Mouse (Mus musculus) stomach, embryonic 14.5 days (tissue): ENCODE measurements around the gene Cdk17. TPM values are rescaled to one million over a fixed set of nuclear protein-coding genes. Genes with fewer than 3 reads are reported as not detected.

Experiments
- ATAC-seq: fragments of 200-750 bp; cut with Nextera tagmentation; 2 replicates; pipeline ENCODE4 v1.8.0; 2017; ENCODE audit warnings: low read depth, moderate TSS enrichment; ENCODE audit not compliant: insufficient number of reproducible peaks, insufficient read depth, low FRiP score
- H3K27ac ChIP-seq: fragments of 300-500 bp; sonication (generic); 2 replicates; pipeline ENCODE4 v1.5.1; 2014; ENCODE audit warnings: mild to moderate bottlenecking, low read length, moderate library complexity, mixed read lengths
- H3K27me3 ChIP-seq: fragments of 300-500 bp; sonication (generic); 2 replicates; pipeline ENCODE4 v1.6.1; 2014; ENCODE audit warnings: low read length, control low read depth, mixed read lengths; ENCODE audit not compliant: control insufficient read depth, insufficient read depth
- H3K36me3 ChIP-seq: fragments of 300-500 bp; sonication (generic); 2 replicates; pipeline ENCODE4 v1.6.1; 2014; ENCODE audit warnings: mild to moderate bottlenecking, control low read depth, low read length, moderate library complexity, mixed read lengths; ENCODE audit not compliant: control insufficient read depth, insufficient read depth
- H3K4me1 ChIP-seq: fragments of 300-500 bp; sonication (generic); 2 replicates; pipeline ENCODE4 v1.6.1; 2014; ENCODE audit warnings: low read length, control low read depth, mixed read lengths; ENCODE audit not compliant: control insufficient read depth, insufficient read depth
- H3K4me2 ChIP-seq: fragments of 300-500 bp; sonication (generic); replicated peaks from 2 replicates; pipeline ENCODE4 v1.6.1; 2014; ENCODE audit warnings: low read depth, low read length, control low read depth
- H3K4me3 ChIP-seq: fragments of 300-500 bp; sonication (generic); 2 replicates; pipeline ENCODE4 v1.5.1; 2014; ENCODE audit warnings: low read depth, low read length, control low read depth
- H3K9ac ChIP-seq: fragments of 300-500 bp; sonication (generic); replicated peaks from 2 replicates; pipeline ENCODE4 v1.6.1; 2014; ENCODE audit warnings: low read depth, mild to moderate bottlenecking, control low read depth, low read length, moderate library complexity, mixed read lengths
- H3K9me3 ChIP-seq: fragments of 300-500 bp; sonication (generic); 2 replicates; pipeline ENCODE4 v1.6.1; 2016; ENCODE audit warnings: low read depth, low read length, control low read depth; ENCODE audit not compliant: control insufficient read depth
- WGBS: fragments of 180-500 bp; shearing (Covaris S2); extraction: QIAGEN DNeasy Blood & Tissue Kit; methylation state at CpG from one replicate; pipeline ENCODE4 v1.1.7; 2014; 5-methylcytosine and 5-hydroxymethylcytosine counted together
- polyA plus RNA-seq: library from polyadenylated mRNA; unstranded; fragments of >200 nt; fragmentation: Nextera tagmentation; extraction: Ambion mirVana; gene quantifications from 2 replicates; pipeline ENCODE4 v1.2.1, GENCODE M21; 2014

Gene Cdk17
- polyA plus RNA-seq, 1 experiment from 2014 or later = 23.0 TPM

- Histone ChIP-seq H3K4me1 (peaks cover 7% of the 10 kb centered on the region; the same call in 1 of the 2 replicates), H3K36me3 (peaks cover 7% of the 10 kb centered on the region; the same call in 1 of the 2 replicates), H3K9ac (no peak overlapping the region; the same call in 1 of the 2 replicates), H3K9me3 (no peaks in the 10 kb centered on the region), H3K27me3 (no peaks in the 10 kb centered on the region), H3K4me3 (no peak overlapping the region), H3K27ac (no peak overlapping the region), H3K4me2 (peak overlapping the region; percentile 42)
- no peak for ATAC-seq
- 49% methylated on average over 9 of the region's 9 CpGs for WGBS
Measured at GRCm38 (mm10) chr10:93276857-93277256, 116.2 kb downstream of the Cdk17 start.

- H3K36me3 ChIP-seq = peaks cover 7% of the 10 kb centered on the region; the same call in 1 of the 2 replicates
- no peaks in the 10 kb centered on the region for H3K9me3 ChIP-seq
- H3K4me3 ChIP-seq = no peak overlapping the region
- no peak overlapping the region for H3K4me2 ChIP-seq
- H3K27me3 ChIP-seq = no peaks in the 10 kb centered on the region
- no peak for ATAC-seq
- 79% methylated on average over 8 of the region's 8 CpGs for WGBS
- no peak overlapping the region for H3K9ac ChIP-seq
- H3K27ac ChIP-seq = no peak overlapping the region
- H3K4me1 ChIP-seq = peaks cover 7% of the 10 kb centered on the region; the same call in 1 of the 2 replicates
Measured at GRCm38 (mm10) chr10:93278361-93278760, 117.7 kb downstream of the Cdk17 start.

DNA sequence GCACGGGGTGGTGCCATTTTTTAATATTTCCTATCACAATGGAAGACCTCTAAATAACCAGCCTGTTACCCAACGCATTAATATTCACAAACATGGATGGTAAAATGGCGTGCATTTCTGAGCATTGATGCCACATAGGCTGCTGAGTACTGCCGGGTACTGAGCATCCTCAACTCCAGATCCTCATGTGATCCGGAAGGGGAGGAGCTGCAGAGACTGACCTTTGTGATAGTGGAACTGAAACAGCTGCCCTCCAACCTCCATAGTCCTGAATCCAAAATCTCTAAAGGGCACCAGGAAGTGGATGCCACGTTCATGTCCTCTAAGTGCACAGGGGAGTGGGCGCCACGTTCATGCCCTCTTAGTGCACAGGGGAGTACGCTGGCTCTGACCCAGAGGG is 118.4 kb downstream of the Cdk17 start:
- WGBS = 92% methylated on average over 9 of the region's 9 CpGs
- peaks cover 7% of the 10 kb centered on the region; the same call in 1 of the 2 replicates for H3K36me3 ChIP-seq
- H3K4me2 ChIP-seq = no peak overlapping the region
- H3K9me3 ChIP-seq = no peaks in the 10 kb centered on the region
- H3K4me3 ChIP-seq = no peak overlapping the region
- H3K27me3 ChIP-seq = no peaks in the 10 kb centered on the region
- no peak overlapping the region for H3K9ac ChIP-seq
- peaks cover 7% of the 10 kb centered on the region; the same call in 1 of the 2 replicates for H3K4me1 ChIP-seq
- no peak for ATAC-seq
- no peak overlapping the region for H3K27ac ChIP-seq

DNA sequence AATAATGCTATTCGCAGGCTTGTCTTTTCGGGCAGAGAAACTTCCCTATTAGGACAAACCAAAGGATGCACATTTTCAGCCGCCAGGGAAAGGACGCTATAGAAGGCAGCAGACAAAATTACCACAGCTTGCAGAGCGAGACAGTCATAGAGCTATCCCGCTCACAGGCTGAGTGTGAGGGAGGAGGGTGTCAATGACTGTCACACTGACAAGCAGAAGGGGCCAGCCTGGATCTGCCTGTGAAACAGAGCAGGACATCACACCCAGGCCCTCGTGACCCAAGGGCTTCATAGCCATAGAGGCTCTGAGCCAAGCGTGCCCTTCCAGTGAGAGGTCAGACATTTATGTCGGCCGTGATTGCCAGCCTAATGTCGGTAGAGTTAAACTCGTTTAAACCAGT is 119.9 kb downstream of the Cdk17 start:
- peaks cover 6% of the 10 kb centered on the region; the same call in 1 of the 2 replicates for H3K4me1 ChIP-seq

DNA sequence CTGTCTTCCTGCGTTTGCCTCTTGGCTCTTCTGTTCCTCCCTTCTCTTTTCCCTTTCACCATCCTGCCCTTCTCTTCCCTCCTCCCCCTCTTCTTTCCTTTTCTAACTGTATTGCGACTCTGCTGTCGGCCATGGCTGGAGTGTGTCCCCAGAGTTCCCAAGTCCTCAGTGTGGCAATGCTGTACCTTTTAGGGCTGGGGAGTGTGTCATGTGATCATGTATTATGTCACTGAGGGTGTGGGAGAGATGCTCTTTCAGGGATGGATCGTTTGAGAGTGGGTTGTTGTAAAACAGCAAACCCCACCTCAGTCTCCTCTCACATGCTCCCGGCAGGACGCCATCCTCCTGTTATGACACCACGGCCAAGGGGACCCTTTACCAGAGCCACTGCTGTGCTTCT is 120.4 kb downstream of the Cdk17 start:
- no peak overlapping the region for H3K27ac ChIP-seq
- H3K9me3 ChIP-seq = no peaks in the 10 kb centered on the region
- H3K36me3 ChIP-seq = peaks cover 7% of the 10 kb centered on the region; the same call in 1 of the 2 replicates
- 82% methylated on average over 7 of the region's 7 CpGs for whole genome bisulfite sequencing
- no peaks in the 10 kb centered on the region for H3K27me3 ChIP-seq
- ATAC-seq = no peak
- no peak overlapping the region for H3K4me3 ChIP-seq
- no peak overlapping the region for H3K4me2 ChIP-seq
- no peak overlapping the region for H3K9ac ChIP-seq
- 0 out of 2 replicates have a peak, but pooled peaks cover 2% of the 10 kb centered on the region for H3K4me1 ChIP-seq

More for the DNA sequence above, 119.9 kb downstream of the Cdk17 start:
- no peak overlapping the region for H3K4me3 ChIP-seq
- no peak overlapping the region for H3K4me2 ChIP-seq
- H3K9ac ChIP-seq = no peak overlapping the region
- no peak for ATAC-seq
- H3K36me3 ChIP-seq = peaks cover 7% of the 10 kb centered on the region; the same call in 1 of the 2 replicates
- H3K9me3 ChIP-seq = no peaks in the 10 kb centered on the region
- no peaks in the 10 kb centered on the region for H3K27me3 ChIP-seq
- H3K27ac ChIP-seq = no peak overlapping the region
- 80% methylated on average over 12 of the region's 12 CpGs for WGBS

DNA sequence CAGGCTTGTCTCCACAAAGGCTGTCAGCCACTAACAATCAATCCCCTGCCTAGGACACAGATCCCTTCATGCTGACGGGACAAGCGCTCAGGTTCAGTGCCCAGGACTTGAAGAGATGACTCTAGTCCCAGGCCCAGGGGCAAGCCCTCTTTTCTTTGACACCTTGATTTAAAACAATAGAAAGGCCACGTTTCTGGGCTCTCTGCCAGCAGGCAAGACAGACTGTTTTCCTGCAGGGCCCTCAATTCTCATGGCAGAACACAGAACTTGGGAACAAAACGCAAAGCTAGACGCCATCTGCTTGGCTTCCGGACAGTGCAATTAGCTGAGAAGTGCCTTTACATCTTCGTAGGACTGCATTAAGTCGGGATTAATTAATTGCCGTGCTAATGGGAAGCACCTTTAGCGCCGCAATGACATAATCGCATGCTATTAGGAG is 121.9 kb downstream of the Cdk17 start:
- no peak overlapping the region for H3K9ac ChIP-seq
- WGBS = 51% methylated on average over 12 of the region's 12 CpGs
- ATAC-seq = no peak
- peaks cover 7% of the 10 kb centered on the region; the same call in 1 of the 2 replicates for H3K36me3 ChIP-seq
- no peaks in the 10 kb centered on the region for H3K4me1 ChIP-seq
- no peak overlapping the region for H3K4me2 ChIP-seq
- no peak overlapping the region for H3K27ac ChIP-seq
- H3K9me3 ChIP-seq = no peaks in the 10 kb centered on the region
- no peak overlapping the region for H3K4me3 ChIP-seq
- H3K27me3 ChIP-seq = no peaks in the 10 kb centered on the region

GRCm38 (mm10) chr10:93283258-93283657 is 122.6 kb downstream of the Cdk17 start:
- Histone ChIP-seq H3K9me3 (no peaks in the 10 kb centered on the region), H3K4me2 (no peak overlapping the region), H3K4me1 (no peaks in the 10 kb centered on the region), H3K36me3 (peaks cover 7% of the 10 kb centered on the region; the same call in 1 of the 2 replicates), H3K9ac (no peak overlapping the region), H3K4me3 (no peak overlapping the region), H3K27ac (no peak overlapping the region), H3K27me3 (no peaks in the 10 kb centered on the region)
- 74% methylated on average over 4 of the region's 4 CpGs for WGBS
- no peak for ATAC-seq

DNA sequence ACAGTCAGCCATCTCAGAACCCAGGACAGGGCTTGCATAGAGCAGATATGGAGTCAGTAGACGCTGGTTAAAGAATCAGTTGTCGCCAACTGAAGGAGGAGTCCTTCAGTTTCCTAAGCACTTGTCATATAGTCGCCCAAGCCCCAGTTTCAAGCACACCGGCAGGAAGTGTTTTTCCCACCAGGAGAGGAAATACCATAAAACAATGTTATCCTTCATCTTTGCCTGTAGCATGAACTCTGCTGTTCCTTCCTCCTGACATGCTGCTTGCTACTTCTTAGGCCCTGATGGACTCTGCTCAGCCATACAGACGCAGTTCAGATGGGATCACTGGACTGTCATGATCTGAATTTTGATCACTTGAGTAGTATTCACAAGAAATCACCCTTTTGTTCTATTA is 124.8 kb downstream of the Cdk17 start:
- no peaks in the 10 kb centered on the region for H3K27me3 ChIP-seq
- no peak overlapping the region for H3K27ac ChIP-seq
- no peaks in the 10 kb centered on the region for H3K4me1 ChIP-seq
- no peaks in the 10 kb centered on the region for H3K9me3 ChIP-seq
- no peak overlapping the region for H3K4me2 ChIP-seq
- peaks cover 7% of the 10 kb centered on the region; the same call in 1 of the 2 replicates for H3K36me3 ChIP-seq
- no peak overlapping the region for H3K9ac ChIP-seq
- H3K4me3 ChIP-seq = no peak overlapping the region
- ATAC-seq = no peak
- WGBS = 76% methylated on average over 5 of the region's 5 CpGs
